Mouse (Mus musculus) bone marrow, adult 2 months (tissue): ENCODE measurements around the gene Napb.

ENCODE experiments used
- CTCF ChIP-seq: fragments of 200-500 bp; IDR thresholded peaks from 2 replicates; pipeline ENCODE4 v1.5.1; 2011; ENCODE audit warnings: low read length, control low read depth; ENCODE audit not compliant: control insufficient read depth, insufficient read depth
- POLR2A ChIP-seq: fragments of 200-500 bp; IDR thresholded peaks from 2 replicates; pipeline ENCODE4 v1.6.1; 2011; ENCODE audit warnings: low read depth, mild to moderate bottlenecking, control low read depth, low read length, borderline replicate concordance; ENCODE audit not compliant: control insufficient read depth

GRCm38 (mm10) chr2:148663458-148663857, 68.8 kb downstream of the Napb start:
- no peak for TF ChIP-seq CTCF
- TF ChIP-seq POLR2A = no peak
